Mouse (Mus musculus): ENCODE data around the gene 1300017J02Rik. TPM values are rescaled to one million over a fixed set of nuclear protein-coding genes. Genes with fewer than 3 reads are reported as not detected.

Gene 1300017J02Rik
- polyA plus RNA-seq, 2 experiments, result 0.28 to 0.79 TPM

- no peak for DNase-seq (ENCODE audit: low spot score)
- no peaks in the 10 kb centered on the region for H3K27me3 ChIP-seq (ENCODE audit: control insufficient read depth, insufficient read depth, low read length)
- no peak for TF ChIP-seq POLR2A (IDR thresholded peaks at IDR 0.05; ENCODE audit: borderline replicate concordance, extremely low read depth, insufficient read depth, insufficient read length)
Measured at GRCm38 (mm10) chr9:103336912-103337311, 32.0 kb upstream of the 1300017J02Rik start.

GRCm38 (mm10) chr9:103332663-103333062, 27.8 kb upstream of the 1300017J02Rik start:
- peaks cover 89% of the 10 kb centered on the region for H3K36me3 ChIP-seq (ENCODE audit: control insufficient read depth, insufficient read depth, low read length)
- H3K27ac ChIP-seq (replicated peaks; ENCODE audit: low read depth, low read length), result no peak overlapping the region
- no peaks in the 10 kb centered on the region for H3K9me3 ChIP-seq (ENCODE audit: control insufficient read depth, low read length)
- ATAC-seq (ENCODE audit: low FRiP score, low read depth) (no peak), DNase-seq (ENCODE audit: low spot score) (no peak)
- H3K4me1 ChIP-seq (ENCODE audit: control insufficient read depth, insufficient read depth, low read length), result no peaks in the 10 kb centered on the region
- H3K9ac ChIP-seq (ENCODE audit: low read depth, low read length, severe bottlenecking), result no peak overlapping the region
- no peak overlapping the region for H3K4me2 ChIP-seq (replicated peaks; ENCODE audit: low read depth, low read length, severe bottlenecking)
- WGBS, result 91% methylated on average over 6 of the region's 6 CpGs
- no peak for TF ChIP-seq POLR2A (IDR thresholded peaks at IDR 0.05; ENCODE audit: borderline replicate concordance, extremely low read depth, insufficient read depth, insufficient read length)
- H3K4me3 ChIP-seq (replicated peaks; ENCODE audit: low read length), result no peak overlapping the region
- H3K27me3 ChIP-seq (ENCODE audit: control insufficient read depth, insufficient read depth, low read length), result no peaks in the 10 kb centered on the region

More at GRCm38 (mm10) chr9:103336912-103337311, 32.0 kb upstream of the 1300017J02Rik start:
- Histone ChIP-seq H3K4me1 (ENCODE audit: control insufficient read depth, insufficient read depth, low read length) (no peaks in the 10 kb centered on the region), H3K9ac (ENCODE audit: low read depth, low read length, severe bottlenecking) (no peak overlapping the region), H3K36me3 (ENCODE audit: control insufficient read depth, insufficient read depth, low read length) (peaks cover 88% of the 10 kb centered on the region), H3K27ac (replicated peaks; ENCODE audit: low read depth, low read length) (no peak overlapping the region), H3K4me3 (replicated peaks; ENCODE audit: low read length) (no peak overlapping the region), H3K9me3 (ENCODE audit: control insufficient read depth, low read length) (no peaks in the 10 kb centered on the region), H3K4me2 (replicated peaks; ENCODE audit: low read depth, low read length, severe bottlenecking) (no peak overlapping the region)
- ATAC-seq (ENCODE audit: low FRiP score, low read depth), result no peak

GRCm38 (mm10) chr9:103326449-103326848, 21.6 kb upstream of the 1300017J02Rik start:
- WGBS, result 93% methylated on average over 9 of the region's 9 CpGs
- no peak overlapping the region for H3K4me3 ChIP-seq (replicated peaks; ENCODE audit: low read length)
- no peak for DNase-seq (ENCODE audit: low spot score)
- H3K9me3 ChIP-seq (ENCODE audit: control insufficient read depth, low read length), result no peaks in the 10 kb centered on the region
- TF ChIP-seq POLR2A (IDR thresholded peaks at IDR 0.05; ENCODE audit: borderline replicate concordance, extremely low read depth, insufficient read depth, insufficient read length), result no peak
- no peaks in the 10 kb centered on the region for H3K27me3 ChIP-seq (ENCODE audit: control insufficient read depth, insufficient read depth, low read length)
- no peak overlapping the region for H3K4me2 ChIP-seq (replicated peaks; ENCODE audit: low read depth, low read length, severe bottlenecking)
- ATAC-seq (ENCODE audit: low FRiP score, low read depth), result no peak
- peaks cover 87% of the 10 kb centered on the region for H3K36me3 ChIP-seq (ENCODE audit: control insufficient read depth, insufficient read depth, low read length)
- H3K27ac ChIP-seq (replicated peaks; ENCODE audit: low read depth, low read length), result no peak overlapping the region
- no peaks in the 10 kb centered on the region for H3K4me1 ChIP-seq (ENCODE audit: control insufficient read depth, insufficient read depth, low read length)
- no peak overlapping the region for H3K9ac ChIP-seq (ENCODE audit: low read depth, low read length, severe bottlenecking)

GRCm38 (mm10) chr9:103324678-103325077, 19.8 kb upstream of the 1300017J02Rik start:
- H3K27me3 ChIP-seq (ENCODE audit: control insufficient read depth, insufficient read depth, low read length), result no peaks in the 10 kb centered on the region
- no peak for TF ChIP-seq POLR2A (IDR thresholded peaks at IDR 0.05; ENCODE audit: borderline replicate concordance, extremely low read depth, insufficient read depth, insufficient read length)
- H3K4me3 ChIP-seq (replicated peaks; ENCODE audit: low read length), result no peak overlapping the region
- H3K9ac ChIP-seq (ENCODE audit: low read depth, low read length, severe bottlenecking), result no peak overlapping the region
- no peak overlapping the region for H3K4me2 ChIP-seq (replicated peaks; ENCODE audit: low read depth, low read length, severe bottlenecking)
- no peak overlapping the region for H3K27ac ChIP-seq (replicated peaks; ENCODE audit: low read depth, low read length)
- WGBS, result 91% methylated on average over 1 of the region's 2 CpGs
- no peaks in the 10 kb centered on the region for H3K9me3 ChIP-seq (ENCODE audit: control insufficient read depth, low read length)
- DNase-seq (ENCODE audit: low spot score) (no peak), ATAC-seq (ENCODE audit: low FRiP score, low read depth) (no peak)
- H3K36me3 ChIP-seq (ENCODE audit: control insufficient read depth, insufficient read depth, low read length), result peaks cover 92% of the 10 kb centered on the region
- no peaks in the 10 kb centered on the region for H3K4me1 ChIP-seq (ENCODE audit: control insufficient read depth, insufficient read depth, low read length)

- Histone ChIP-seq H3K9ac (ENCODE audit: low read depth, low read length, severe bottlenecking) (no peak overlapping the region), H3K4me3 (replicated peaks; ENCODE audit: low read length) (no peak overlapping the region), H3K9me3 (ENCODE audit: control insufficient read depth, low read length) (no peaks in the 10 kb centered on the region), H3K4me2 (replicated peaks; ENCODE audit: low read depth, low read length, severe bottlenecking) (no peak overlapping the region), H3K4me1 (ENCODE audit: control insufficient read depth, insufficient read depth, low read length) (no peaks in the 10 kb centered on the region; the same call in 1 of the 2 replicates), H3K27me3 (ENCODE audit: control insufficient read depth, insufficient read depth, low read length) (no peaks in the 10 kb centered on the region), H3K36me3 (ENCODE audit: control insufficient read depth, insufficient read depth, low read length) (peaks cover 66% of the 10 kb centered on the region), H3K27ac (replicated peaks; ENCODE audit: low read depth, low read length) (no peak overlapping the region)
- 83% methylated on average over 6 of the region's 6 CpGs for WGBS
- DNase-seq (ENCODE audit: low spot score) (no peak), ATAC-seq (ENCODE audit: low FRiP score, low read depth) (no peak)
- no peak for TF ChIP-seq POLR2A (IDR thresholded peaks at IDR 0.05; ENCODE audit: borderline replicate concordance, extremely low read depth, insufficient read depth, insufficient read length)
Measured at GRCm38 (mm10) chr9:103309832-103310231, 5.0 kb upstream of the 1300017J02Rik start.

Measured in limb, embryonic 14.5 days (tissue).